9 mouse cellular contexts compared by ENCODE assay signal in the genomic region with DNA sequence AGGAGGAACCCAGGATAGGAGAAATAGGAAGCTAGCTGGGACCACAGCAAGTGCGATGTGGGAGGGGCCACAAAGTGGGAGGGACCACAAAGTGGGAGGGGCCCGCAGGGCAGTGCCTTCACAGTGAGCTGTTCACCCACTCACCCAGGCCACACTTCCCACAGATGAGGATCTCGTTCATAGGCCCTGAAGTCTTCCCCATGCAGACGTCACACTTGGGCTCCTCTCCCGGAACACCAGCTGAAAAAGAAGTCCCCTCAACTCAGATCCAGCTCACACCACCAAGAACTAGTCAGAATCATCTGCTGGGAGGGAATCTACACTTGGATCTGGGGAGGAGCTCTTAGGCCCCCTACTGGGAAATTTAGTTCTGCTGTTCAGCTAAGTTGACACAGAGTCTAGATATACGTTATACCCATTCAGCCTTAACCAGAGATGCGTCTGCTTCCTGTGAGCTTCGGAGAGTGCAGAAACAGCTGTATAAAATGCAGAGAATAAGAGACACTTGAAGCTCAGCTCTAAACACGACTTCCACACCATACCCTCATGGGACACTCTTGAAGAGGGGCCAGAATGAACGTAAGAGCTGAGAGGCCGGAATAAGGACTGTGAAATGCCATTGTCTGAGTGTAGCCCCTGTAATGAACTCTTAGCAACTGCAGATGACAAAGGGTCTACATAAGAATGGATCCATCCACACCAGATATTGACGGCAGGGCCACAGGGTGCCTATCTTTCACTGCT. TPM values are rescaled to one million over a fixed set of nuclear protein-coding genes. Genes with fewer than 3 reads are reported as not detected.
DNase-seq lines count a peak whose midpoint lies in the region; ATAC-seq lines count a peak whose summit lies in the region.
"Had no signal": no experiment of that assay in that cellular context is flagged by ENCODE, and none has a peak within 500 bp of the region (broad histone marks: within the 10 kb centered on the region; RNA-seq: fewer than 3 reads in every experiment).

No protein-coding gene starts in this region.

- peak; percentile 54 for DNase-seq in cerebellum, adult 9-10 months
- DNase-seq in cerebellum, adult 11 months: no peak
- DNase-seq in right cerebral cortex, postnatal 25 days: peak; percentile 25
- DNase-seq in right cerebral cortex, postnatal 36 days (ENCODE audit: low spot score in 2 of 2): no peak
- DNase-seq in lung, adult 18-20 months: peak; percentile 79
- peak; percentile 85 for DNase-seq in splenic B cell, adult 2 months (ENCODE audit: low read depth, low spot score)
- DNase-seq in ovary, adult 18-20 months (ENCODE audit: low spot score): no peak

- peak; percentile 57 for ATAC-seq in granulocyte monocyte progenitor cell, adult 5-6 weeks (replicated peaks; ENCODE audit: poor library complexity, severe bottlenecking)

- no peaks in the 10 kb centered on the region for H3K36me3 ChIP-seq in splenic B cell, adult 2 months (ENCODE audit: control insufficient read depth, insufficient read depth, low read length, poor library complexity, severe bottlenecking)
- H3K36me3 ChIP-seq: neural tube, embryonic 13.5 days had no signal

- no peaks in the 10 kb centered on the region for H3K27me3 ChIP-seq in splenic B cell, adult 2 months (ENCODE audit: control insufficient read depth, insufficient read depth, low read length, poor library complexity, severe bottlenecking)

RNA-seq across cellular contexts. Expression of a gene that starts 6.8 kb away (rescaled TPM):
- 22.6 and 25.9 TPM in 2 replicates for total RNA-seq in granulocyte monocyte progenitor cell, adult 5-6 weeks (2014; fragmentation: Nextera tagmentation)
- 5.9 and 7.9 TPM in 2 replicates for total RNA-seq in granulocyte monocyte progenitor cell, adult 5-6 weeks (2017)

RNA-seq across cellular contexts. Expression of a gene that starts 32.3 kb away (rescaled TPM):
- total RNA-seq in granulocyte monocyte progenitor cell, adult 5-6 weeks (2014; fragmentation: Nextera tagmentation): 64.4 and 67.3 TPM in 2 replicates
- 36.8 and 60.4 TPM in 2 replicates for total RNA-seq in granulocyte monocyte progenitor cell, adult 5-6 weeks (2017)

RNA-seq across cellular contexts. Expression of a gene that starts 32.8 kb away (rescaled TPM):
- not detected in 2 replicates for total RNA-seq in granulocyte monocyte progenitor cell, adult 5-6 weeks (2014; fragmentation: Nextera tagmentation)
- total RNA-seq in granulocyte monocyte progenitor cell, adult 5-6 weeks (2017): not detected in 2 replicates

RNA-seq across cellular contexts. Expression of a gene that starts 54.5 kb away (rescaled TPM):
- total RNA-seq in granulocyte monocyte progenitor cell, adult 5-6 weeks (2014; fragmentation: Nextera tagmentation): not detected in 2 replicates
- 0.09 and 0.15 TPM in 2 replicates for total RNA-seq in granulocyte monocyte progenitor cell, adult 5-6 weeks (2017)

Comparison
In these comparisons a context has a peak if more than half of its experiments do, and no peak if none do; other contexts are left out.
1. DNase-seq: peak in cerebellum, adult 9-10 months (single experiment), right cerebral cortex, postnatal 25 days (single experiment), lung, adult 18-20 months (2 of 2) and splenic B cell, adult 2 months (single experiment); none in cerebellum, adult 11 months (single experiment), right cerebral cortex, postnatal 36 days (0 of 2) and ovary, adult 18-20 months (single experiment).